Mouse (Mus musculus) heart, postnatal 4 days (tissue): ENCODE measurements around the gene Map1a. TPM values are rescaled to one million over a fixed set of nuclear protein-coding genes. Genes with fewer than 3 reads are reported as not detected.

ENCODE experiments used
- DNase-seq: peaks from one replicate; pipeline ENCODE4 v3.0.0; 2021
- total RNA-seq, 2 experiments: library from RNA; stranded (reverse); gene quantifications; 2 replicates each; pipeline ENCODE4 v1.2.3; 2021

Gene Map1a
- total RNA-seq, 2 experiments from 2014 or later = 16.5 to 18.2 TPM

GRCm38 (mm10) chr2:121316278-121316677 lies 26.9 kb downstream of the Map1a start:
- DNase-seq = no peak

- DNase-seq = no peak
These were observed 33.6 kb downstream of the Map1a start for GRCm38 (mm10) chr2:121323041-121323440.

GRCm38 (mm10) chr2:121323693-121324470 lies 34.5 kb downstream of the Map1a start:
- DNase-seq = no peak

GRCm38 (mm10) chr2:121329492-121329891 lies 40.1 kb downstream of the Map1a start:
- no peak for DNase-seq

GRCm38 (mm10) chr2:121339057-121339456 lies 49.7 kb downstream of the Map1a start:
- no peak for DNase-seq

GRCm38 (mm10) chr2:121353156-121353555 lies 63.8 kb downstream of the Map1a start:
- no peak for DNase-seq

GRCm38 (mm10) chr2:121354378-121354777 lies 65.0 kb downstream of the Map1a start:
- DNase-seq = no peak

GRCm38 (mm10) chr2:121354820-121355592 lies 65.6 kb downstream of the Map1a start, which contains the start of gene Ppip5k1:
Ppip5k1 (minus strand) TSS chr2:121355396.
- DNase-seq = peak; percentile 98

GRCm38 (mm10) chr2:121357494-121357893 lies 68.1 kb downstream of the Map1a start, which contains the start of gene Ckmt1:
Ckmt1 (plus strand) TSS chr2:121357714.
- no peak for DNase-seq

- DNase-seq = no peak
These were observed 68.6 kb downstream of the Map1a start for GRCm38 (mm10) chr2:121357961-121358360.

GRCm38 (mm10) chr2:121358381-121358780 lies 69.0 kb downstream of the Map1a start:
- peak; percentile 26 for DNase-seq

GRCm38 (mm10) chr2:121359461-121359860 lies 70.1 kb downstream of the Map1a start:
- DNase-seq = no peak

Other genes starting within 250 kb of the Map1a start
- not detected for gene Tgm5, start 203.8 kb upstream of the Map1a start, total RNA-seq
- gene Tgm7, start 179.8 kb upstream of the Map1a start, total RNA-seq = not detected
- 10 to 100 TPM; 11.8 to 12.3 TPM for gene Adal, start 149.2 kb upstream of the Map1a start, total RNA-seq
- 10 to 100 TPM; 11.2 to 14.3 TPM for gene Lcmt2, start 148.9 kb upstream of the Map1a start, total RNA-seq
- 10 to 100 TPM; 23.5 to 23.8 TPM for gene Tubgcp4, start 118.9 kb upstream of the Map1a start, total RNA-seq
- 1 to 10 TPM; 7.6 to 8.3 TPM for gene Zscan29, start 118.5 kb upstream of the Map1a start, total RNA-seq
- 10 to 100 TPM; 66.8 to 67.9 TPM for gene Trp53bp1, start 18.2 kb upstream of the Map1a start, total RNA-seq
- 10 to 100 TPM; 22.4 to 22.8 TPM for gene Ppip5k1, start 65.8 kb downstream of the Map1a start, total RNA-seq
- gene Ckmt1, start 68.1 kb downstream of the Map1a start, total RNA-seq = 1 to 10 TPM; 1.1 to 2.9 TPM
- gene Strc, start 97.6 kb downstream of the Map1a start, total RNA-seq = not detected
- 100 to 1,000 TPM; 200 to 203 TPM for gene Pdia3, start 124.2 kb downstream of the Map1a start, total RNA-seq
- 1 to 10 TPM; 3.3 to 3.7 TPM for gene Catsper2, start 124.2 kb downstream of the Map1a start, total RNA-seq
- under 1 TPM in 1 of 2 experiments, not detected in 1; 0.31 TPM for gene Ell3, start 154.7 kb downstream of the Map1a start, total RNA-seq
- 100 to 1,000 TPM; 350 to 387 TPM for gene Serf2, start 159.6 kb downstream of the Map1a start, total RNA-seq
- 10 to 100 TPM; 23.4 to 26.1 TPM for gene Hypk, start 163.7 kb downstream of the Map1a start, total RNA-seq
- under 1 TPM; 0.16 to 0.19 TPM for gene Serinc4, start 167.2 kb downstream of the Map1a start, total RNA-seq
- gene Mfap1b, start 184.5 kb downstream of the Map1a start, total RNA-seq = 10 to 100 TPM; 21.6 to 24.5 TPM
- gene Mfap1a, start 217.1 kb downstream of the Map1a start, total RNA-seq = 10 to 100 TPM; 25.2 to 27.4 TPM
- gene Wdr76, start 217.1 kb downstream of the Map1a start, total RNA-seq = 10 to 100 TPM; 11.1 to 12.9 TPM